Mouse (Mus musculus) MEL (cell line): Measurements from ENCODE around the gene Trim16.

ENCODE experiments used
- CHD1 ChIP-seq: IDR thresholded peaks from 2 replicates; pipeline ENCODE4 v1.6.1; 2012; ENCODE audit warnings: low read depth, mild to moderate bottlenecking, inconsistent platforms, low read length, improper control_type of control experiment
- CTCF ChIP-seq, 3 experiments: IDR thresholded peaks in 2 of 3; conservative IDR thresholded peaks in 1 of 3; 2 replicates each; pipeline ENCODE4 v1.5.1; 2011 to 2012; ENCODE audit warnings: low read length in 3 of 3, low read depth in 2 of 3, mild to moderate bottlenecking in 2 of 3, improper control_type of control experiment in 1 of 3, inconsistent platforms in 1 of 3, mixed read lengths in 1 of 3, moderate library complexity in 1 of 3; ENCODE audit not compliant: control insufficient read depth in 1 of 3, insufficient read depth in 1 of 3, poor library complexity in 1 of 3, severe bottlenecking in 1 of 3
- MAX ChIP-seq: IDR thresholded peaks from 2 replicates; pipeline ENCODE4 v1.6.1; 2011; ENCODE audit warnings: low read length, improper control_type of control experiment
- MEF2A ChIP-seq: IDR thresholded peaks from 2 replicates; pipeline ENCODE4 v1.6.1; 2014; ENCODE audit warnings: low read depth, mild to moderate bottlenecking, inconsistent platforms, low read length, improper control_type of control experiment; ENCODE audit not compliant: poor library complexity, insufficient replicate concordance, severe bottlenecking; ENCODE audit errors: extremely low read depth
- MXI1 ChIP-seq: IDR thresholded peaks from 2 replicates; pipeline ENCODE4 v1.6.1; 2011; ENCODE audit warnings: mild to moderate bottlenecking, low read depth, low read length, improper control_type of control experiment
- MYC ChIP-seq: IDR thresholded peaks from 2 replicates; pipeline ENCODE4 v1.6.1; 2011; ENCODE audit warnings: low read depth, mild to moderate bottlenecking, low read length, improper control_type of control experiment, moderate library complexity
- POLR2A ChIP-seq, 2 experiments: IDR thresholded peaks; 2 replicates each; pipeline ENCODE4 v1.6.1; 2011 to 2012; ENCODE audit warnings: low read length in 2 of 2, mild to moderate bottlenecking in 2 of 2, control low read depth in 1 of 2, improper control_type of control experiment in 1 of 2, low read depth in 1 of 2, moderate library complexity in 1 of 2; ENCODE audit not compliant: control insufficient read depth in 1 of 2, insufficient read depth in 1 of 2, poor library complexity in 1 of 2
- RAD21 ChIP-seq: IDR thresholded peaks from 2 replicates; pipeline ENCODE4 v1.6.1; 2011; ENCODE audit warnings: mild to moderate bottlenecking, low read depth, low read length, improper control_type of control experiment
- RCOR1 ChIP-seq: IDR thresholded peaks from 2 replicates; pipeline ENCODE4 v1.6.1; 2012; ENCODE audit warnings: low read depth, mild to moderate bottlenecking, inconsistent platforms, low read length, improper control_type of control experiment
- SIN3A ChIP-seq: IDR thresholded peaks from 2 replicates; pipeline ENCODE4 v1.6.1; 2012; ENCODE audit warnings: low read length, improper control_type of control experiment, inconsistent platforms
- ZC3H11A ChIP-seq: IDR thresholded peaks from 2 replicates; pipeline ENCODE4 v1.6.1; 2012; ENCODE audit warnings: low read depth, mild to moderate bottlenecking, inconsistent platforms, low read length, improper control_type of control experiment

GRCm38 (mm10) chr11:62821893-62822292, 1.9 kb downstream of the Trim16 start:
- TF ChIP-seq MAX (no peak), MEF2A (no peak), CTCF (IDR thresholded peaks at IDR 0.05 in 2 of 3, conservative IDR thresholded peaks at IDR 0.05 in 1 of 3; ENCODE audit: control insufficient read depth in 1 of 3, insufficient read depth in 1 of 3, low read depth in 2 of 3, low read length in 3 of 3, poor library complexity in 1 of 3, severe bottlenecking in 1 of 3) (no peak), POLR2A (IDR thresholded peaks at IDR 0.05; ENCODE audit: control insufficient read depth in 1 of 2, insufficient read depth in 1 of 2, low read depth in 1 of 2, low read length in 2 of 2, poor library complexity in 1 of 2) (no peak), RAD21 (no peak), CHD1 (no peak), MYC (peak; percentile 32; the same call in 1 of the 2 replicates), ZC3H11A (no peak), RCOR1 (no peak), SIN3A (no peak; the same call in 1 of the 2 replicates), MXI1 (no peak)
